Mouse (Mus musculus): Measurements from ENCODE around the gene Gm3317. TPM values are rescaled to one million over a fixed set of nuclear protein-coding genes. Genes with fewer than 3 reads are reported as not detected.
"Not testable (repeated sequence)": the region's sequence is repeated elsewhere in the genome, so short reads cannot be mapped to it uniquely, and the experiment has no call there.

Gene Gm3317
- not detected in 2 replicates for polyA plus RNA-seq (2016; fragmentation: Nextera tagmentation; extraction: Ambion mirVana)

- H3K27ac ChIP-seq; DNase-seq (ENCODE audit: low spot score); H3K36me3 ChIP-seq; H3K27me3 ChIP-seq (ENCODE audit: low read depth, poor library complexity, severe bottlenecking); H3K4me3 ChIP-seq; H3K9me3 ChIP-seq (replicated peaks); H3K4me1 ChIP-seq: not testable (repeated sequence)
- WGBS: no CpG with 5 or more reads among the region's 1 CpGs
Observed at GRCm38 (mm10) chr14:5164235-5164634, at the start of gene Gm3317. Gene Gm3317 (plus strand): TSS chr14:5164535.

GRCm38 (mm10) chr14:5131219-5131618, 33.1 kb upstream of the Gm3317 start, which contains the start of gene Gm8279:
Gene Gm8279 (plus strand): TSS chr14:5131519.
- H3K27ac ChIP-seq; H3K4me1 ChIP-seq; H3K27me3 ChIP-seq (ENCODE audit: low read depth, poor library complexity, severe bottlenecking); DNase-seq (ENCODE audit: low spot score); H3K4me3 ChIP-seq; H3K36me3 ChIP-seq; H3K9me3 ChIP-seq (replicated peaks): not testable (repeated sequence)
- WGBS: 91% methylated on average over 2 of the region's 2 CpGs

DNA sequence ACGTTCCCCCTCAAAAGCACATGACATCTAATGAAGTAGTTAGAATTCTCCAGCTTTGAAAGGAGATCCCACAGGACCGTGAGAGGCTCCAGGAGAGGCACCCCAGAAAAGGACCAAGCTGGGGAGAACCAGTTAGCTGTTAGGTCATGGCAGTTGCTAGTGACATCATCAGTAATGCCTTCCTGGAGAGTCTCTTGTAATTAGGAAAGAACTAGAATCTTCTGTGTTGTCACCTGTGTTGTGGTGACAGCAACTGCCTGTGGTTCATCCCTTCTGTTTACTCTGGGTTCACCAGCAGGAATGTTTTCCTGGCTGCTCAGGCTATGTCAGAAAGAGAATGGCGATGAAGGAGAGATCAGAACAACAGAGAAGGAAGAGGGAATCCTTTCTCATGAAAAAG, 21.2 kb downstream of the Gm3317 start, which contains the start of gene Gm8271:
TSS of gene Gm8271 (plus strand) at position 301 of the 400 bp plus-strand sequence.
- not testable (repeated sequence) for H3K9me3 ChIP-seq (replicated peaks); DNase-seq (ENCODE audit: low spot score); H3K36me3 ChIP-seq; H3K27me3 ChIP-seq (ENCODE audit: low read depth, poor library complexity, severe bottlenecking); H3K4me1 ChIP-seq; H3K4me3 ChIP-seq; H3K27ac ChIP-seq
- no CpG with 5 or more reads among the region's 3 CpGs for WGBS

Other genes with a start within 250 kb of the Gm3317 start
- not detected in 2 replicates for gene Gm8297, start 180.6 kb upstream of the Gm3317 start, polyA plus RNA-seq (2016; fragmentation: Nextera tagmentation; extraction: Ambion mirVana)
- gene Gm3298, start 148.6 kb upstream of the Gm3317 start, polyA plus RNA-seq (2016; fragmentation: Nextera tagmentation; extraction: Ambion mirVana): not detected in 2 replicates
- not detected in 2 replicates for gene 4930555G01Rik, start 113.9 kb upstream of the Gm3317 start, polyA plus RNA-seq (2016; fragmentation: Nextera tagmentation; extraction: Ambion mirVana)
- gene Gm8281, start 93.5 kb upstream of the Gm3317 start, polyA plus RNA-seq (2016; fragmentation: Nextera tagmentation; extraction: Ambion mirVana): 1.1 and 1.6 TPM in 2 replicates
- not detected in 2 replicates for gene Gm8279, start 33.0 kb upstream of the Gm3317 start, polyA plus RNA-seq (2016; fragmentation: Nextera tagmentation; extraction: Ambion mirVana)
- not detected in 2 replicates for gene Gm8271, start 21.3 kb downstream of the Gm3317 start, polyA plus RNA-seq (2016; fragmentation: Nextera tagmentation; extraction: Ambion mirVana)
- gene Gm3526, start 96.0 kb downstream of the Gm3317 start, polyA plus RNA-seq (2016; fragmentation: Nextera tagmentation; extraction: Ambion mirVana): not detected in 2 replicates
- gene Gm3542, start 170.4 kb downstream of the Gm3317 start, polyA plus RNA-seq (2016; fragmentation: Nextera tagmentation; extraction: Ambion mirVana): not detected in 2 replicates
- not detected in 2 replicates for gene Gm3500, start 224.5 kb downstream of the Gm3317 start, polyA plus RNA-seq (2016; fragmentation: Nextera tagmentation; extraction: Ambion mirVana)